Mouse (Mus musculus) hematopoietic stem cell, adult 5-6 weeks (primary cell): ENCODE measurements around the gene Olfr1085. TPM values are rescaled to one million over a fixed set of nuclear protein-coding genes. Genes with fewer than 3 reads are reported as not detected.
"Not testable (repeated sequence)": the region's sequence is repeated elsewhere in the genome, so short reads cannot be mapped to it uniquely, and the experiment has no call there.

ENCODE experiments used
- ATAC-seq, 2 experiments: fragments of 125-278 bp in 1 of 2; replicated peaks in 1 of 2; 2 replicates each; pipeline ENCODE4 v1.8.0; 2016 to 2017; ENCODE audit warnings: inconsistent platforms in 2 of 2, mild to moderate bottlenecking in 2 of 2, moderate number of reproducible peaks in 2 of 2, low read depth in 1 of 2, moderate TSS enrichment in 1 of 2; ENCODE audit not compliant: low FRiP score in 2 of 2, poor library complexity in 2 of 2, severe bottlenecking in 2 of 2, insufficient read depth in 1 of 2, low TSS enrichment in 1 of 2
- total RNA-seq: library from RNA; stranded (forward); fragments of 172-1452, 232-1000 nt; gene quantifications from 2 replicates; pipeline ENCODE4 v1.2.3, GENCODE M21; 2017

Gene Olfr1085
- not detected in 2 replicates for total RNA-seq

- no peak for ATAC-seq
Observed at GRCm38 (mm10) chr2:86661919-86662318, at the start of gene Olfr1085. TSS of gene Olfr1085 (minus strand) at chr2:86662019.

DNA sequence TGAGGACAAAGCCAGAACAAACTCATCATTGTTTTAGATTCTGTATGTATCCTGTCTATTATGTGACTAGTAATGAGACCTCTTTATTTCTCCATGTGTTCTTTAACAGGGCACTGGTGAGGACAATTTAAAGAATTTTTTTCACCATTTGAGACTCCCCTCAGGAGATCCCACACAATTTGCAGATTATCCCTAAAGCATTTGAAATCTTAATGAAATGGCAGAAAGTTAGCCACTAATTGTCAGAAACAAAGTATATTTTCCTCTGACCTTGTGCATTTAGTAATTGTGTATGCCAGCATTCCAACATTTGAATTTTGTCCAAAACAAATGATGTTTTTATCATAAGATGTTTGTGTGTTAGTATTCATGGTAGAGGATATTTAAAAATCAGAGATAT, 36.5 kb upstream of the Olfr1085 start, which contains the start of gene Olfr1087:
Gene Olfr1087, minus strand, starts transcription at position 101 of the 400 bp plus-strand sequence.
- ATAC-seq: no peak

DNA sequence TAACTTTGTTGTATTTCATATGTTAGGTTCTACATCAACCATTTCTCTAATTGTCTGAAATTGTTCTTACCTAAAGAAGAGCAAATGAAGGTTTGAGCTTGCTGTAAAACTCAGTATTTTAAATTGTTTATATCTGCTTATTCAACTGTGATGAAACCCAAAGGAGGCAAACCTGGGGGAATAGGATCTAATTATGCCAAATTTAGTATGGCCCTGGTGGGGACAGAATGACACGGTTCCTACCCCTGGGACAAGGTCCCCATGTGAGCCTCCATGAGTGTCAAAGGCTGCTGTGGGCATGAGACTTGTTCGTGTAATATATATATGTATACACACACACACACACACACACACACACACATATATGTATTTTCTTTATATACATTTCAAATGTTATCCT, 18.2 kb upstream of the Olfr1085 start, which contains the start of gene Olfr1086:
Gene Olfr1086, minus strand, starts transcription at position 101 of the 400 bp plus-strand sequence.
- ATAC-seq: no peak

GRCm38 (mm10) chr2:86639625-86640024, 22.2 kb downstream of the Olfr1085 start, which contains the start of gene Olfr1084:
TSS of gene Olfr1084 (minus strand) at chr2:86639725.
- not testable (repeated sequence) for ATAC-seq

Other genes starting within 250 kb of the Olfr1085 start
- not detected in 2 replicates for gene Olfr1061, start 248.0 kb downstream of the Olfr1085 start, total RNA-seq
- not detected in 2 replicates for gene Olfr1062, start 235.3 kb downstream of the Olfr1085 start, total RNA-seq
- gene Olfr1065, start 211.4 kb downstream of the Olfr1085 start, total RNA-seq: not detected in 2 replicates
- gene Olfr1066, start 205.8 kb downstream of the Olfr1085 start, total RNA-seq: not detected in 2 replicates
- not detected in 2 replicates for gene Olfr228, start 174.6 kb downstream of the Olfr1085 start, total RNA-seq
- not detected in 2 replicates for gene Olfr1076, start 153.6 kb downstream of the Olfr1085 start, total RNA-seq
- not detected in 2 replicates for gene Olfr1079, start 119.5 kb downstream of the Olfr1085 start, total RNA-seq
- gene Olfr1080, start 103.8 kb downstream of the Olfr1085 start, total RNA-seq: not detected in 2 replicates
- gene Olfr1082, start 63.1 kb downstream of the Olfr1085 start, total RNA-seq: not detected in 2 replicates
- gene Olfr1084, start 22.3 kb downstream of the Olfr1085 start, total RNA-seq: not detected in 2 replicates
- not detected in 2 replicates for gene Olfr1086, start 18.1 kb upstream of the Olfr1085 start, total RNA-seq
- not detected in 2 replicates for gene Olfr1087, start 36.4 kb upstream of the Olfr1085 start, total RNA-seq
- not detected in 2 replicates for gene Olfr1089, start 71.7 kb upstream of the Olfr1085 start, total RNA-seq
- gene Olfr1090, start 97.0 kb upstream of the Olfr1085 start, total RNA-seq: not detected in 2 replicates
- not detected in 2 replicates for gene Olfr1093, start 120.5 kb upstream of the Olfr1085 start, total RNA-seq
- not detected in 2 replicates for gene Olfr141, start 148.0 kb upstream of the Olfr1085 start, total RNA-seq
- not detected in 2 replicates for gene Olfr1094, start 162.6 kb upstream of the Olfr1085 start, total RNA-seq
- not detected in 2 replicates for gene Olfr1095, start 189.7 kb upstream of the Olfr1085 start, total RNA-seq
- not detected in 2 replicates for gene Gm13723, start 212.8 kb upstream of the Olfr1085 start, total RNA-seq
- not detected in 2 replicates for gene Olfr1097, start 230.2 kb upstream of the Olfr1085 start, total RNA-seq